Mouse (Mus musculus): ENCODE data around the gene Gm28047.
"Not testable (repeated sequence)": the region's sequence is repeated elsewhere in the genome, so short reads cannot be mapped to it uniquely, and the experiment has no call there.

Gene Gm28047

DNA sequence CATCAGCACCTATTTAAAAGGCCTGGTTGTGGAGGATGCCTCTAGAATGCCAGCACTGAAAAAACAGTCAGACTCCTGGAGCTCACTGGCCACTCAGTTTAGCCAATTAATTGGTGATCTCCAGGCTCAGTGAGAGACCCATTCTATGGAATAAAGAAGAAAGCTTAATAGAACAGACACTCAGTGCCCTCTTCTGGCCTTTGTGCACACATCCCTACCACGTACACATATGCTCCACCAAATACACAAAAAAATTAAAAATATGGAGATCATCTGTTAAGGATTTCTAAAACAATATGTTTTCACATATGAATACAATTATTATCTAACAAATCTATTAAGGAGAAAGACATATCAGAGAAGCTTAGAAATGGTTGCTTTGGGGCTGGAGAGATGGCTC, 4.1 kb downstream of the Gm28047 start:
- DNase-seq (ENCODE audit: low read depth, low spot score) = no peak

DNA sequence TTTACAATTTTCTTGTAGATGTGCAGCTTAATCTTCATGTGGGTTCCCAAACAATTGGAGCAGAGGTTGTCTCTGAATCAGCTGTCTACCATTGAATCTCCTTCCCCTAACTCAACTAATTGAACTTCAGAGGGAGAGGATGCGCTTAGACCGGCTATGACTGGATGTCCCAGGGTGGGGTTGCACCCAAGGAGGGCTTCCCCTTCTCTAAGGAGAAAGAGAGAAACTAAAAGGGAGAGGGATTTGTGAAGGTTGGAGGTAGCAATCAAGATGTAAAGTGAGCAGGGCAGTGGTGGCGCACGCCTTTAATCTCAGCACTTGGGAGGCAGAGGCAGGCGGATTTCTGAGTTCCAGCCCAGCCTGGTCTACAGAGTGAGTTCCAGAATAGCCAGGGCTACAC, 5.4 kb downstream of the Gm28047 start:
- DNase-seq (ENCODE audit: low read depth, low spot score) = no peak

DNA sequence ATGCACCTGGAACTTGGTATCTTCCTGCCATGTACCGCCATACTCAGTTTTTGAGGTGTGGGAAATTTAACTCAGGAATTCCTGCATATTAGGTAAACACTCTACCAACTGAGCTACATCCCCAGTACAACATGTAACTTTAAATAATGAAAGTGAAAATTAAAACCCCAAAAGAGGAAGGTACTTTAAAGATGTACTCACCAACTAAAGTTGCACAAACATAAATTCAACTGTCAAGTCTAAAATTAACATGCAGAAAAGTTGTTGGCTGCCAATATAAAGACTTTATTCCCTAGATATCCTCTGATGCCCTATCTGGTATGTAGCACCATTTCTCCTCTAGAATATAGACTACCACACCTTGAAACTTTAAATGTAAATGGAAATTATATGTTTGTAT, 7.2 kb downstream of the Gm28047 start:
- no peak for DNase-seq (ENCODE audit: low read depth, low spot score)

DNA sequence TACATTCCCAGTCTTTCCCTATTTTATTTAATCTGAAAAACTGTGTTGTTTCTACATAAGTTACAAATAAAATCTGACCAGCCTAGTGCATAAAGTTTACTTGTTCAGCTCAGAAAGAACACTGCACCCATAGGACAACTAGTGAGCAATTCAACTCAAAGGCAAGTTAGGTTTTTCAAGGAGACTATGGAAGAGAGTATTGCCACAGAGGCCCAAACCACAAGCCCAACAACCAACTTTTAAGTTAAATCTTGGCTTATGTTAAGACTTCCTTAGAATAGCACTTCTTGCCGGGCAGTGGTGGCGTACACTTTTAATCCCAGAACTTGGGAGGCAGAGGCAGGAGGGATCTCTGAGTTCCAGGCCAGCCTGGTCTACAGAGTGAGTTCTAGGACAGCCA, 8.7 kb downstream of the Gm28047 start:
- no peak for DNase-seq (ENCODE audit: low read depth, low spot score)

DNA sequence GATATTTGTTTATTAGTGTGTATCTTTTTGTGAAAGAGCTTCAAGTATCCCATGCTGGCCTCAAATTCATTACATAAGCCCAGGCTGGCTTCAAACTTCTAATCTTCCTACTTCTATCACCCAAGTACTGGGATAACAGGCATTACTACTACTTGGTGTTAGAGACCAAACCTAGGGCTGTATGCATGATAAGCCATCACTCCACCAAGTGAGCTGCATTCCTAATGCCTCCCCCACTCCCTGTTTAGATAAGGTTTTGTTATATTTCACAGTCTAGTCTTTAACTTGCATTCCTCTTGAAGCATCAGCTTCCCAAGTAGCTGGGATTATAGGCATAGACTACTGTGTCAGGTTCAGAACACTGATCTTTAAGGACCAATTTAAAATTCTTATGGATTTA, 10.6 kb downstream of the Gm28047 start:
- DNase-seq (ENCODE audit: low read depth, low spot score) = no peak

DNA sequence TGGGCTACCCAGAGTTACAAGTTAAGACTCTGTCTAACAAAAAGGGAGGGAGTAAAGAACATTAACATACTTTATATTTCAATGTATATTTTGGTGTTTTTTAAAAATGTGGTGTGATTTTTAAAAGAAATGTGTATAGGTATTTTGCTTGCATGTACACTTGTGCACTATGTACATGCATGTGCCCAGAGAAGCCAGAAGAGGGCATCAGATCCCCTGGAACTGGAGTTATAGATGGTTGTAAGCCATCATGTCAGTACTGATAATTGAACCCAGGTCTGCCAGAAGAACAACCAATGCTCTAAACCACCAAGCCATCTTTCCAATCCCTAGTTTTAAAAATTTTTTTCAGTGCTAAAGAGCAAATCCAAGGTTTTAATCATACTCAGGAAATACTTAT, 11.9 kb downstream of the Gm28047 start:
- no peak for DNase-seq (ENCODE audit: low read depth, low spot score)

DNA sequence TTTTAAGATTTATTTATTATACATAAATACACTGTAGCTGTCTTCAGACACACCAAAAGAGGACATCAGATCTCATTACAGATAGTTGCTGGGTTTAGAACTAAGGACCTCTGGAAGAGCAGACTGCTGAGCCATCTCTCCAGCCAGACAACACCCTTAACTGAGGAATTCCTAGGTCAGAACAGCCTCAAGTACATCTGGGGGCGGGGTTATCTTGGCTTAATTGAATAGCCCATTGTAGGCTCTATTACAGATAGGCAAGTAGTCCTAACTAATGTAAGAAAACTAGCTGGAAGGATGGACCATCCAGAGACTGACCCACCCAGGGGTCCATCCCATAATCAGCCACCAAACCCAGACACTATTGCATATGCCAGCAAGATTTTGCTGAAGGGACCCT, 16.3 kb downstream of the Gm28047 start:
- not testable (repeated sequence) for DNase-seq (ENCODE audit: low read depth, low spot score)

DNA sequence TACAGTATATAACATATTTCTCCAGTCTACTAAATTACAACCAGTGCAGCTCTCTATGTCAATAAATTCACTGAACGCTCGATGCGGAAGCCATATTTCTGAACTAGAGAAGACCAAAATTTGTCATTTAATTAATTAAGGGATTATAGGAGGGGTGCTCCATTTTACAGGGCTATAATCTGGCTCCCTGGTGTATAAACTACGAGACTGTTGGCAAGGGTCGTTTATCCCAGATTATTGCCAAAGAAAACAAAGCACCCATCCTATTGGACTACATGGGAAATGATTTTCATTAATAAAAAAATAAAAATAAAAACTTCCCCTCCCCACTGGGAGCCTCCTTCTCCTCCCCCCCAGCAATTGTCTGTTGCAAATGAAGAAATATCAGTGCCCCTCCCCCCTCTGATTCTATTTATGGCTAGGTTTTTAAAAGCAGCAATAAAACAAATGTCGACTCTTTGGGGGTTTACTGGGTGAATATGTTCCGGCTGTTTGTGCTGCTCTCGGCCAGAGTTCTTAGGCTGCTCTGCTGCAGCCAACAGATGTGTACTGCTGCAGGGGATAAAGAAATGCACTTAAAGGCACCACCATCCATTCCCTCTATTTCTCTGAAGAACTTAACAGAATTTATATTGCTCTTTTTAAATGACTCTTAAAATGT, 30.7 kb downstream of the Gm28047 start:
- no peak for DNase-seq (ENCODE audit: low read depth, low spot score)

DNA sequence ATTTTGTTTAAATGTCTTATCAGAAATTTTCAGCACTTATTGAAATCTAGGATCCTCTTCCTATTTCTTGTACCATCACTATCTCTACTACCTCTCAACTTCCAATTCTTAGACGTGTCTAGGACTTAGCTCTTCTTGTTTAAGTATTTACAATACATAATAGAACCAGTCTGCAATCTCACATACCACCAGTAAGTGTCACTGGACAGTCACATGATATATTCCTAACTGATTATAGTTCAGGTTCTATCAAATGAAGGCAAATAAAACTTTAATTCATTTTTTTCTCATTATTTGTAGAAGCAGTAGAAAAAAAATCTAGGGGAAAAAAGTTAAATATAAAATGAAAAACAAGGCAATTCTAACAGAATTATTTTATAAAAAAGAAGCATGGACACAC, 32.2 kb downstream of the Gm28047 start:
- DNase-seq (ENCODE audit: low read depth, low spot score) = no peak

DNA sequence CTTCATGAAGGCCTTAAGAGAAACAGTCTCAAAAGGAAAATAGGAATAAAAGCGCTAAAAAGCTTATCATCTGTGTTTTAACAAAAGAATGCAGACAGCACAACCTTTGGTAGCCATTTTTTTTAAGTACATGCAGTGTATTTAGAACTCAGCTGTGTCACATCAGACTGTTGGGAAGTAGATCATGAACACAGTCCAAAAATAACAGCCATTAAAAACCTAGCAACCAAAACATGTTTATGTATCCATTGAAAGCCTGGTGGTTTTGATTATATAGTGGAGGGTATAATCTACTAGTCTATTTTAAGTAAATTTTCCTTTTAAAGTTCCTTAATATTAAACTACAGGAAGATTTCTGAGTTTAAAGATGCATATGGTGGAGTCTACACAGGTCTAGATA, 34.3 kb downstream of the Gm28047 start:
- no peak for DNase-seq (ENCODE audit: low read depth, low spot score)

DNA sequence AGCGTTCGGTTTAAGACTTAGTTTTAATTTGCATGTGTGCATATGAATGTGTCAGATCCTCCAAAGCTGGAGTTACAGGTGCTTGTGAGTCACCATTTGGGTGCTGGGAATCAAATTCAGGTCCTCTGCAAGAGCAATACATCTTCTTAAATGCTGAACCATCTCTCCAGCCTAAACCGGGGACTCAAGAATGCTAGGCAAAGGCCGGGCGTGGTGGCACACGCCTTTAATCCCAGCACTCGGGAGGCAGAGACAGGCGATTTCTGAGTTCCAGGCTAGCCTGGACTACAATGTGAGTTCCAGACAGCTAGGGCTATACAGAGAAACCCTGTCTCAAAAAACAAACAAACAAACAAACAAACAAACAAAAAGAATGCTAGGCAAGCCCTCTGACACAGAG, 35.0 kb downstream of the Gm28047 start:
- DNase-seq (ENCODE audit: low read depth, low spot score) = no peak

DNA sequence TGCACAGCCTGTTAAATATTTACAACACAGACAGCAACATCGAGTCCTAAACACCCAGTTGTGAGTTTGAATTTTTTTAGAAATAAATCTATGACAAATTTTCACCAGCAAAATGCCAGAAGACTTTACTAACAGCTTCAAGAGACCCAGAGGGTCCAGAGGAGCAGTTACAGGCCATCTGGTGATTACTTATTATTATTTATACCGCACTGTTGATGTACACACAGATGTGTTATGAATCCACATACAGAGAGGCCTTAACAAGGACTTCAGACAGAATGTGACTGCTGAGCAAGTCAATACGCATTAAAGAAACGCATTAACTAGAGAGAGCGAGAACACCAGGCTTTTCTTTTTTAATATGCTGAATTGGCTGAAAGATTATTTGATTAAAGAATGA, 39.4 kb downstream of the Gm28047 start:
- no peak for DNase-seq (ENCODE audit: low read depth, low spot score)

DNA sequence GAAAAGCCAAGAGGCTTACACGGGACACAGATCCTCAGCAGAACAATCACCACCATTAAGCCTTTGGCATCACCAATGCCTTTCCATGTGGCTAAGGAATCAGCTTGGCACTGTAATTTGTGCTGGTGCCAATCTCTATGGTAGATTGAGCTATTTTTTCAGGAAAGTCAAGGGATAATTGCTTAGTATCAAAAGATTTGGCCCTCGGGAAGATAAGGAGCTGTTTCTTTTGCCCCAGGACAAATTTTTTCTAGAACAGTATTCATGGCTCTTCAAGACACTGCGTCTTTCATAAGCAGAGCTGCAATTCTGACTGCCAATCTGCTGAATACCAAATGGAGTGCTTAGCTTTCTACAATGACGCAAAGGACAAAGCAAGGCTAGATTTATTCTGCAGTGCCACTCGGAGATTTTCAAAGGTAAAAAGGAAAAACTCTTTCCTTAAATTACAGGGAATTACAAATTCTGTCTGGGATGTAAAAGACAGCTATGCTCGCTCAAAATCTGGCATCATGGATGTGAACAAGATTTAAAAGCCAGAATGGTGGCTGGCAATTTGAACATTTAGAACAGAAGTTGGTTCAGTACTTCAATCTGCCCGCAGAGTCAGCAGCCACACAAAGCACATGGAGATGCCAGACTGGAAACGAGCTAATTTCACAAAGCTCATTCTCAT, 41.0 kb downstream of the Gm28047 start:
- no peak for DNase-seq (ENCODE audit: low read depth, low spot score)

DNA sequence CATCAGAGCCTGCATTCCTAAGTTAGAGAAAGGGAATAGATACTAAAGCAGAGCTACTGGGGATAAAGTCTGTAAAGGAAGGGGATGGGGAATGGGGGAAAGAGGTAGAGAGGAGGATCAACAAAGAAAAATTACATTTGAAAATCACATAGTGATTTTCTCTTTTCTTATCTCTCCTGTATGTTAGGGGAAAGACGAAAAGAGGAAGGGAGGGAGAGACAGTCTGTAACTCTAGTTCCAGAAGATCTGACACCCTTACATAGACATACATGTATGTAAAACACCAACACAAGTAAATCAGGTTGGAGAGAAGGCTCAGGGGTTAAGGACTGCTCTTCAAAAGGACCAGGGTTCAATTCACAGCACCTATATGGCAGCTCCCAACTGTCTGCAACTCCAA, 43.7 kb downstream of the Gm28047 start:
- DNase-seq (ENCODE audit: low read depth, low spot score) = no peak

DNA sequence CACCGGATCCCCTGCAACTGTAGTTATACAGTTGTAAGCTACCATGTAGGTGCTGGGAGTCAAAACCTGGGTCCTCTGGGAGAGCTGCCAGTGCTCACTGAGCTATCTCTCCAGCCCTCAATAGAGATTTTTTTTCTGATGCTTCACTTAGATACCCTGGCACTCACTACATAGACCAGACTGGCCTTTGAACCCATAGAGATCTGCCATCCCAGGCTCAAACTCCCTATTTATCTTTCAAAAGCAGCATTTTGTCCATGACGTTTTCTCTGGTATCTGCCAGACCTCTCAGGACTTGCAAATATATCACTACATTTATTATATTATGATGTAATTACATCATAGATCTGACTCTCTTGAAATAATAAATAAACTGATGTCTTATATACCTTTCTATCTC, 46.5 kb downstream of the Gm28047 start:
- no peak for DNase-seq (ENCODE audit: low read depth, low spot score)

DNA sequence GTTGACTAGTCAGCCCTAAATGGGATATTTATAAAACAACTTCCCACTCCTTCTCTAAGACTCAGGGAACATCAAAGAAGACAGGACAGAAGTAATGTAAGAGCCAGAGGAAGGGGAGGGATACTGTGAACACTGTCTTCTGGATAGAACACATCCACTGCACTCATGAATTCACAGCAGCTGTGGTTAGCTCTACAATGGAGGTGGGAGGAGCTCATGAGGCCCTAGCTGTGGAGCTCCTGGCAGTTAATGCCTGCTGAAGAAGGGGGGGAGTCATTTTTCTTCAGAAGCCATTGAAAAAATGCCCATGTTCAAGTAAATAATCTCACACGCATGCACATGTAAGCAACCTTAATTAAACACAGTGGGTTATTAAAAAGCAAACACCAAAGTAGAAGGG, 47.9 kb downstream of the Gm28047 start:
- DNase-seq (ENCODE audit: low read depth, low spot score) = no peak

DNA sequence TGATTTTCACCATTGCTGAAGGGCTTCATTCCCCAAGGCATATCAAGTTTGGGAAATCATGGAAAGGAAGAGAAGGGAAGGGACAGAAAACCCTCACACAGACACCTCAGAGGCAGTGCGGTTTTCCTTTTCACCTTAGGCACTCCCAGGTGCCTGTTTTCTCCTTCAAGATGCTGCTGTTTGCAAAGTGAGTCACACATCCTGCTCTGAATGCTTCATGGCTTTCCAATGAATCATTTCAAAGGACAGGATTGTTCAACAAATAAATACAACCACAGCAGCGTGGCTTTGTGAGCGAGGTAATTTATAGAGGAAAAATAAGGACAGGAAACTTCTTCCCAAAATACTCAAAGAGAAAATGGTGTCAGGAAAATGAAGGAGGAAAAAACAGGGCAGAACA, 52.8 kb downstream of the Gm28047 start:
- no peak for DNase-seq (ENCODE audit: low read depth, low spot score)

DNA sequence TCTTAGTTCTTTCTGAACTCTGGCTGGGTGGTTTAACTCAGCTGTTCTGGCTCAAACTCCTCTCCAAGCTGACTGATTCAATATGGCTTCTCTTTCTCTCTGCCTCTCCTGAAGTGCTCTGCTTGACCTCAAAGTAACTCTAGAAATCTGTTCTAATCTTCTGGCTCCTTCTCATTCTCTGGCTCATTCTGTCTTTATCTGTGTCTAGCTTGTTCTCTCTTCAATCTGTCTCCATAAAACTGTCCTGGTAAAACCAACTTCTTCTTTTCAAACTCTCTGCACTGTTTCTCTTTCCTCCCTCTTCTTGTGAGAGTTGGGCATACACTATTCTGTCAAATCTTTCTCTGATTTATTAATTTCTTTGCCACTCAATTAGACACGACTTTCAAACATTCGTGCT, 57.0 kb downstream of the Gm28047 start:
- DNase-seq (ENCODE audit: low read depth, low spot score) = no peak

DNA sequence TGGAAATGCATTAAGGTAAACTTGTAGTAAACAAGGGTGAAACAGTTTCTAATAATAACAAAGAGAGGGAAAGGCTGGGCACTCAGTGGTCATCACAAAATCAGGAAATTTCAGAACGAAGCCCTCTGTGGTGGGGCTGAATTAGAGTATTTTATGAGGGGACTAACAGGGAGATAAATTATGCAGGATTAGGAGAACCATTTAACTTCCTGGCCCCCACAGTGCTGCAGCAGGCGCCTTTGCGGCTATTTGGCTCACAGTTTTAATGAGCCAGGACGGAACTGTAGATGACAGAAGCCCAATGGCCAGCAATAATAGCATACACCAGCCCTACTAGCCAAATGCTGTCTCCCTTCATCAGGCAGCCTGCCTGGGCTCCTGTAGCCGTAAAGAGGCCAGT, 61.2 kb downstream of the Gm28047 start:
- no peak for DNase-seq (ENCODE audit: low read depth, low spot score)

DNA sequence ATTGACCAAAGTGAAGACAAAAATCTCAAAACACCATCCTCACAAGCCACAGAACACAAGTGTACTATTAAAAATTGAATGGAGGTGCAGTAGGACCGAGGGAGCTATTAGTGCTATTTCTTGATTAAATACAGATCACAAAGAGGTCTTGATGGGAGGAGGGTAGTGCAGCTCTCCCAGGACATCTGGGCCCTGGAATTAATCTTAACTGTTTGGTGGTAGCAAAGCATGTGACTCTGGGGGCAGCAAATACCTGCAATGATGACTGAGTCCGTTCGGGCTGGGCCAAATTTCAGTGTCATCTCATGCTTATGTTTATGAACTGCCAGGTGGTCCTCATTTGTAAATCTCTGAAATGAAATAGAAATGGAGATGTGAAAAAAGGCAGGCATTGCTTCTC, 61.8 kb downstream of the Gm28047 start:
- no peak for DNase-seq (ENCODE audit: low read depth, low spot score)

DNA sequence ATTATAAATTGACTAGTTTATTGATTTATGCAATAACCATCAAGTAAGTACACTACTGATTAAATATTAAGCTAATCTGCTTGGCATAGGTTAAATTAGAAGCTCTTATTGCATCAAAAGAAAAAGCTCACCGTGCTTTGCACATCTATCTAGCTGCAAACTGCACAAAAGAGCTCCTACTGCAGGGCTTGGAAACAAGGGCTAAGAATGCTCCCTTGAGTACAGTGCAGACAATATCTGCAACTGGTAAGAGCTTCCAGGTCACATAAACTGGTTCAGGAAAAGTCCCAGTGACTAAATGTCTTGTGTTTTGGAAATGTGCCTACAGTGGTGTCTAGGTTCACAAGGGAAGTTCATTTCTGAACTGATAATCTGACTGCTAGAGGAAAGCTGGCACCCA, 62.4 kb downstream of the Gm28047 start:
- no peak for DNase-seq (ENCODE audit: low read depth, low spot score)

DNA sequence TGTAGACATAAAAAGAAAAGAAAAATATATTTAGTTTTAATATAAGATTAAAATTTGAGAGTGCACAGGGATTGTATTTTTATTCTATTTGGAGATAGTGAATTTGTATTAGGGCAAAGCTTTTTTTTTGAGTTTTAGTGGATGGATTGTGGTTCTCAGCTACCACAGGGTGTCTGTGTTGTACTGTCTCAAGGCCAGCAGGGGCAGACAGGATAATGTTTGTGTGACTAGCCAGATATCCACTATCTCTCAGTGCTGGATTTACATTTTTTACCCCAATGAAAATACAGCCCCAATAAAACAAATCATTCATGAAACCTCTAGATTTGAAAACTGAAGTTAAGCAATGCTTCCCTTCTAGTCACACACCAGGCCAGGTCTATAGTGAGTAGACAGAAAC, 67.3 kb downstream of the Gm28047 start:
- DNase-seq (ENCODE audit: low read depth, low spot score) = no peak

DNA sequence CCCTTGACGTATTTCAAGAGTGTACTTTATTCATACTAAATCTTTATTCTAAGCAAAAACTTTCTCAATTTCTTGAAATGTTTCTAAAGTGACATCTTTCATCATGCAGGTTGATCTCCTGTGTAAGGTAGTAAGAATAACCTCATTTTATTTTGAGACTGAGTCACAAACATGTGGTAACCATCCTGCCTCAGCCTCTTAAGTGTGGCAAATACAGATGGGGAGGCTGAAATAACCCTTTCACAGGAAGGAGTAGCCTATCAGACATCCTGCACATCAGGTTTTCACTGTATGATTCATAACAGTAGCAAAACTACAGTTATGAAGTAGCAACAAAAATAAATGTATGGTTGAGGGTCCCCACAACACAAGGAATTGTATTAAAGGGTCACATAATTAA, 69.3 kb downstream of the Gm28047 start:
- no peak for DNase-seq (ENCODE audit: low read depth, low spot score)

DNA sequence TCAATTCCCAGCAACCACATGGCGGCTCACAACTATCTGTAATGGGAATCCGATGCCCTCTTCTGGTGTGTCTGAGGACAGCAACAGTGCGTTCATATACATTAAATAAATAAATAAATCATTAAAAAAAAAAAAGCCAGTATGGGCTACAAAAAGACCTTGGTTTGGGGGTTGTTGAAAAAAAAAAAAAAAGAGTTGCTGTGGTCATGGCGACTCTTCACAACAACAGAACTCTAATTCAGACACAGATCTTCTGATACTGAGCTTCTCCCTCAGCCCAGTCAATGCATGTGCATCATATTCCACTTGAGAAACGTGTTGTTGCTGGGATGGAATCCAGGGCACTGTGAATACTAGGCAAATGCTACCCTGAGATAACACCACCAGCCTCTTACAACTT, 72.3 kb downstream of the Gm28047 start:
- DNase-seq (ENCODE audit: low read depth, low spot score) = no peak

All from WW6 (cell line).